Mouse (Mus musculus) CD4-positive, CD25-positive, alpha-beta regulatory T cell, adult 4 months (primary cell): ENCODE measurements around the gene Fam214a. TPM values are rescaled to one million over a fixed set of nuclear protein-coding genes. Genes with fewer than 3 reads are reported as not detected.
"Not testable (repeated sequence)": the region's sequence is repeated elsewhere in the genome, so short reads cannot be mapped to it uniquely, and the experiment has no call there.

Source experiments
- ATAC-seq: one replicate; pipeline ENCODE4 v1.8.0; 2017
- polyA plus RNA-seq, 2 experiments: library from polyadenylated mRNA; unstranded; fragments of 100-300 nt; shearing (Covaris generic); gene quantifications; one replicate each; pipeline ENCODE4 v1.2.1; 2017

The Fam214a gene
- polyA plus RNA-seq, 2 experiments from 2014 or later = 24.3 to 28.4 TPM

DNA sequence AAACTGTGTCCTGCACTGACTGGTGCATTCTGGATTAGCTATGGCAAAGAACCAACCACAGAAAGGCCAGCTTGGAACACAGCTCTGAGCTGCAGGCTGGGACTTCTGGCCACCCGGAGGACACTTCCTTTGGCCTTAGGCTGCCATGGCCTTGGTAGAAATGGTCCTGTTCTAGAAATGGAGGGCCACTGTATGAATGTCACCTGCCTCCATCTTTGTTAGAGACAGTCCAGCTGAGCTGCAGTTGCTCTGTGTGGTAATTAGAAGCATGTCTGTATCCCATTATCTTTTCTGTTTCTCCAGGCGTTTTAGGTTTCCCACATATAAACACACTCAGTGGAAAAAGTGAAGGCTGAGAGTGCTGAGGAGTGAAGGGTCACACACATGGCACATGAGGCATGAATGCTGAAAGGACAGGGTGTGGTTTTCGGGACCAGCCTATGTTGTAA is 29.0 kb downstream of the Fam214a start:
- ATAC-seq = no peak

DNA sequence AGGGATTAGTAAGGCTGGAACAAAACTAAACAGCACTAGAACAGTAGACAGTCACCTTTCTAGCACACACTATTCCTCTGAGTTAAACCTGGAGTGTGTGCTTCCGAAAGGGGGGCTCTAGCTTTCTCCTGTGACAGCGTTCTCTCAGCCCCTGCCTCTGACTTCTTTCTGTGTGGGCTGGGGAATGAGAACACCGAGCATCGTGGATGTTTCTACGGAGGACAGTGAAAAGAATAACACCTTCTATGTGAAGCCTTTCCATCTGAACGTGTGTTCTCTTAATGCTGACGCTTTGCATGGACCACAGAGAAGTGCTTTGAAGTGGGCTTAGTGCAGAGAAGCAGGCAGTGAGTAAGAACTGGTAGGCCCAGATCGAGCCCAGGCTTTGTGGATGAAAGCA is 29.5 kb downstream of the Fam214a start:
- ATAC-seq = no peak

DNA sequence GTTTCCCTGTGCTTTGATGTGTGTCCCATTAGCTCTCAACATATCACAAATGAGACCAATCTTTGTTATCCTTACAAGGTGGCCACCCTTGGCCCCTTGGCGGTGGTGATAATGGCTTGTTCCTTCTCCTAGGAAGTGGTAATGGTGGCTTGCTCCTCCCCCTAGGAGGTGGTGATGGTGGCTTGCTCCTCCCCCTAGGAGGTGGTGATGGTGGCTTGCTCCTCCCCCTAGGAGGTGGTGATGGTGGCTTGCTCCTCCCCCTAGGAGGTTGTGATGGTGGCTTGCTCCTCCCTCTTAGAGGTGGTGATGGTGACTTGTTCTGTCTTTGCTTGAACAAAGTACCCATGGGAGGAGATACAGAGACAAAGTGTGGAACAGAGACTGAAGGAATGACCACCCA is 30.0 kb downstream of the Fam214a start:
- ATAC-seq = not testable (repeated sequence)

DNA sequence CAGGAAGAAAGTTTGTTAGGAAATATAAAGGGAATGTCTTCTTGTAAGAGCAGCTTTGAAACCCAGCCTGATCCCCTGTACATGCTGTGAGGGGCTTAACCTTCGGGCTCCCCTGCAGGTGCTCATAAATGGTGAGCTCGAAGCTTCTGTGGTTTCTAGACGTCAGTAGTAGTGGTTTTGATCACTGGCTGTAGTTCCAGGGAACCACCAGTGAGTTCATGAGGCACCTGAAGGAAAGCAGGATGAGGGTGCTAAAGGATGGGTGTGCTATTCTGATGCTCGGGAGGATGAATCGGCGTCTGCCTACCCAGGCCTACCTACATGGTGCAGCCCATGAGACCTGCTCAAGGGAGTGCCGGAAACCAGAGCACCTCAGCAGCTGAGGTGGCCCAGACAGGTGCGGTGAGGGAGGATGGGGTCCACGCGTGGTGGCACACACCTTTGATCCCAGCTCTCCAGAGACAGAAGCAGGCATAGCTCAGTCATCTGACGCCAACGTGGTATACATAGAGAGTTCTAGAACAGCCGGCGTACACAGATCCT is 32.6 kb downstream of the Fam214a start:
- peak; percentile 41 for ATAC-seq

DNA sequence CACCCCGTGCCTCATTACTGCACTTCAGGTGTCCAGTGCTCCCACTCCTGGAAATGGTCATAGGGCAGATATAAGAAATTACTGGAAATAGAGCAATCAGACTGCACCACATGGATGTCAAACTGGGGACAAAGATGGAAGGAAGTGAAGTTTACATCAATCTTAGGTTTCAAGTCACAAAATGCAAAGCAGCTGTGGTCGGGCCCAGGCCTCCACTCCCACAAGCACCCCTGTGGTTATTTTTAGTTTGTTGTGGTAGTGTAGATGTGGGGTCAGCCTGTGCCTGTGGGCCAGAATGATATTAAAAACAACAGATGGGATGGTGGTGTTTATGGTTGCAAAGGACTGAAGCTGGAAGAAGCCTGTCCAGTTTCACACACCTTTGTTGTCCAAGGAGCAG is 33.1 kb downstream of the Fam214a start:
- no peak for ATAC-seq

DNA sequence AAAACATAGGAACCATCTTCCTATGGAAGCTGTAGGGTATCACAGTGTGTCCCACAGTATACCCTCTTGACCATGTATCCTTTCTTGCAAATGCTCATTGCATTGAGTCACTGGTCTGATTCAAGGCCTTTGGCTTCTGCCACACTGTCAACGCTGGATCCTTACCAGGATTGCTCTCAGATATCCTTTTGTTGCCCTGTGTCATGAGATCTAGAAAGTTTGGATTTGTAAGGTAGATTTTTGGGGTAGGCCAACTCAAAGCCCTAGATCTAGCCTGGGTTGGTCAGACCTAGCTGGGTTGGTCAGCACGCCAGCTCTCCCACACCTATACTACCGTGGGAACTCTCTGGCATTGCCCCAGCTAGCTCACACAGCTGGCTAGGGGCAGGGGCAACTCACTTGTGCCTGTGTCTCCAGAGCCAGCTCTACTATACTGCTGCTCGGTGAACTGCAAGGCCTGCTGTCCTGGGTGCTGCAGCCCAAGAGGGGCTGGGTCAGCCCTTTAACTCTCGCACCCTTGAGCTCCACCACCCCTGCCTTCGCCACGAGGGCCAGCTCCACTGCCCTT is 36.3 kb downstream of the Fam214a start:
- no peak for ATAC-seq

DNA sequence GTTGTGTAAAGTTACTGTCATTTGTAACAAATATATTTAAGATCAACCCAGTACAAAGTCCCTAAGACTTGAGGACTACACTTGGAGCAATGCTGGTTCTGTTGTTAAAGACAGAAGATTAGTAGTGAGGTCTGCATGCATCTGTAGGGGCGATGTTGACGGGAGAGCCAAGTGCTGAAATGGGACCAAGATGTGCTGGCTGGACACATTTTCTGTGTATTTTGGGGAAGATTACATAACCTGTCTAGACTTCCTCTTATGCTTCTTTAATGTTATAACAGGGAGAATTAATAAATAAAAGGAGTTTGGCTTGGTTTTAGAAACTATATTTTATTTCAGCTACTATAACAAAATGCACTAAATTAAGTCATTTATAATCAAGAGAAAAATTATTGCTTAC is 37.3 kb downstream of the Fam214a start:
- ATAC-seq = no peak

DNA sequence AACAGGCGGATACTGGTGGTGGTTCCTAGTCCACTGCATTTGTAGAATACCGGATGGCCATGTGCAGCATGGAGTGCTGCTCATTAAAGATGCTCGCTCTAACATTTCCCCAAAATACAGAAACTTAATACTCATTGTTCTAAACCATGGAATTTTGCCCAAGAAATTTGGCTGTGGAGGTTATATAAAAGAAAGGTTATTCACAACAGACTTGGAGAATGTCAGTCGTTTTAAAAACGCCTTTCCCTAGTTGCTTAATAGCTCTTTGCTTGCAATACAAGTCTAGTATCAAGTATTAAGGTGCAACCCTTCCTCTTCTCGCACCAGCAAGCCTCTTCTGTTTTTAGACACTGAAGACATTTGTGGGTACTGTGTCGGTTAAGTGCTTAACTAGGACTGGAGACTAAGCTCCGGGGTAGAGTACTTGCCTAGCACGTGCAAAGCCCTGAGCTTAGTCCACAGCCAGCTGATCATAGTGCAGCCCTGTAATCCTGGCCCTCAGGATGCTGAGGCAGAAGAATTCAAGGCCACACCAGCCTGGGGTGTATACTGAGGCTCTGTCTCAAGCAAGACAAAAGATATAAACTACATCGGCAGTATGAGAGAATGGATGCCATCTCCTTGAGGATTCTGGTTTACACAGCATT is 42.0 kb downstream of the Fam214a start:
- no peak for ATAC-seq

DNA sequence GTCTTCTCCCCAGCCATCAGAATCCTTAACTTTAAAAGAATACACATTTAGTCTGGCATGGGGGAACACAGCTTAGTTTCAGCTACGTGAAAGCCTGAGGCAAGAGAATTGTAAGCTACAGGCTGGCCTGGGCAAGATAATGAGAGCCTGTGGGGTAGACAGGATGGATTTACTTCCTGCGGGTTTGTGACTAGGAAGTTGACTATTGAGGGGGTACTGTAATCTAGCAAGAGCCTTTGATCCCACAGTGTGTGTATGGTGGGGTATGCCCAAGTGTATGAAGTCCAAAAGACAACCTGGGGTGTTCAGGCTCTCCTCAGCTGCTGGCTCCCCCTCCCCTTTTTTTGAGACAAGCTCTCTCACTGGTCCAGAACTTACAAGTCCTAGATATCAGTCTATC is 43.7 kb downstream of the Fam214a start:
- no peak for ATAC-seq

DNA sequence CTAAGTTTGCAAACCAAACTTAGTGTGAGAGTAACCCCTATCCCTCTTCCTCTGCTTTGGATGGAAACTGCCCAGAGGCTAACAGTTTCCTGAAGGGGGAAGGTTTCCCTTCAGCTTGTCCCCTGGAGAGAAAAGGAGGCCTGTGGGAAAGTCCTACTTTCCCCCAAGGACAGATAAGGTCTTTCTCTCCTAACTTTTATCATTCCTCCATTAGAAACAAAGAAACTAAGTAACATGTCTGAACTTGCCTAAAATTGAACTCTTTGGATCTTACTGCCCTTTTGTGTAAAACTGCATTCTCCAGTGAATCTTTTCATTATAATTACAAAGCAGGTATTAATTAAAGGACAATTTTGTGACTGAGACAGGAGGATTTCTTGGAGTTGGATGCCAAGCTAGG is 45.3 kb downstream of the Fam214a start:
- ATAC-seq = no peak

DNA sequence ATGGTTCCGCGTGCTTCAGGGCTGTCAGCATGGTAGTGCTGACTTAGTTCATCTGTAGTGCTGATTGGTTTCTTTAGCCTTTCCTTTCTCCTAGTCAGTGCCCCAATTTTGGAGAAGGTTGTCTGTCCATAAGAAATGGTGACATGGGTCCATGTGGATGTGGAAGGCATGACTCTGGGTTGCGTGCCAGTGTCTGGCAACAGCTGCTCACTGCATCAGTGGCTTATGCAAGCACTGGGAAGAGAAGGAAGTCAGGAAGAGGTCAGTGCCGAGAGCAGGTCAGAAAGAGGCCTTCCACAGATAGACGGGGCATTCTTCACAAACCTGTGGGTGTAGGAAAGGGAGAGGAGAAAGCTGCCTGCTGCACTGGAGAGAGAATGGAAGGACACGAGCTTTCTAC is 48.3 kb downstream of the Fam214a start:
- ATAC-seq = no peak

DNA sequence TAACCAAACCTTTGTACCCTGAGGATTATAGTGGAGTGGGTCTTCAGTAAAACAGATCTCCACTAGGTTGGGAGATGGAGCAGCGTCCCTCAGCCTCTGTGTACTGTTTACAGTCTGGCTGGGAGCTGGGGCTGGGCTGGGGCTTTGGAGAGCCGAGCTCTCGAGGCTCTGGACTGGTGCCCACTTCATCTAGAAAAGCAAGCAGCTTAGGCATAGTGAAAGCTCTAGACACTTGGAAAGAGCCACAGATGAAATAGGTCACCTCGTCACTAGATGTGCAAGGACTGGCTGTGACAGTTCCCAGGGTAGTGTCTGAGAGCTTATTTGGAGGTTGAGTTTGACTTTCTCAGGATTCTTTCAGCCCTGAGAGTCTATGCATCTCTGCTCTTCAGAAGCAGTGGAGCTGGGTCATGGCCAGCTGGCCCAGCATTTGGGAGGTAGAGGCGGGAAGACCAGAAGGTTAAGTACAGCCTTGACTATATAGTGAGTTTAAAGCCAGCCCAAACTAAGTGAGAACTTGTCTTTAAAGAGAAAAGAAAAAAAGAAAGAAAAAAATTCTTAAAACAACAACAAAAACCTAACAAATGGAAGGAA is 49.0 kb downstream of the Fam214a start:
- no peak for ATAC-seq

DNA sequence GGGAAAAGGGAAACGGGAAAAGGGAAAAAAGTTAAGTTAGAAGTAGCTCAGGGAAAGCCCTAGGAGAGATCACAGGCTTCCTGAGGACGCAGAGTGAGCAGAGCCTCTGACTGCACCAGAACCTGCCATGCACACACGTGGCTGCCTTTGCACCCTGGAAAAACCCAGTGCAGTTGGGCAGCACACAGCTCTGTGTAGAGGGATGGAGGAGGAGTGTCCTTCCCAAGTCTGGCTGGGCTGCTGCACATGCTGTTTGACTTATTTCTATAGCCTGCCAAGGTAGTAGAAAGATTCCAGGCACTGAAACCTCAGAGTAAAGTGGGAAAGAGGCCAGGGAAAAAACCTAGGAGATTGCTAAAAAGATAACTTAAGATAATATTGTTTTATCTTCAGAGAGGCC is 49.6 kb downstream of the Fam214a start:
- no peak for ATAC-seq

DNA sequence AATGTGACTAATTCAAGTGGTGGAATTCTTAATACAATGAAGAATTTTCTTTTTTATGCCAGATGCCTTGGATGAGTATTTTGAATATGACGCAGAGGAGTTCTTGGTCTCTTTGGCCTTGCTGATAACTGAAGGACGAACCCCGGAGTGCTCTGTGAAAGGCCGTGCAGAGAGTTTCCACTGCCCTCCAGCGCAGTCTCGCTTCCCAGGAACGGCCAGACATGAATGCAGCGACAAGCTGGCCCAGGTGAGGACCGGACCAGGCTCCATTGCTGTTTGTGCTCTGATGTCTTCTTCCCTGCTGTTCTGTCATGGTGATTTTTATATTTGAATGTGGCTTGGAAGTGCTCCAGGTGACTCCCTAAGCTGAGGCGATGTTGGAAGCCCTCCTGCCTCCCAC is 51.5 kb downstream of the Fam214a start:
- ATAC-seq = no peak

DNA sequence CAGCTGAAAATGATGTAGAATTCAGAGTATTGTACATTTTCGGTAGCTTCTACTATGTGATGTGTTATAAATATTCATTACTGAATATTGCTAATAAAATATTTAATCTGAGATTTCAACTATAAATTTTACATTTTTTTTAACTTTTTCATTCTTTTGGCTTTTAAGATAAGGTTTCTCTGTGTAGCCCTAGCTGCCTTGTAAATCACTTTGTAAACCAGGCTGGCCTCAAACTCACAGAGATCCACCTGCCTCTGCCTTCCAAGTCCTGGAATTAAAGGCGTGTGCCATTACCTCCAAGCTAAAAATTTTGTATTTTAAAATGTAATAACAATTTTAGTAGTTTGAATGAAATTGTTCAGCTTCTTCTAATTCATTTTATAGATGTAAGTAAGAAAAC is 63.9 kb downstream of the Fam214a start:
- ATAC-seq = no peak

DNA sequence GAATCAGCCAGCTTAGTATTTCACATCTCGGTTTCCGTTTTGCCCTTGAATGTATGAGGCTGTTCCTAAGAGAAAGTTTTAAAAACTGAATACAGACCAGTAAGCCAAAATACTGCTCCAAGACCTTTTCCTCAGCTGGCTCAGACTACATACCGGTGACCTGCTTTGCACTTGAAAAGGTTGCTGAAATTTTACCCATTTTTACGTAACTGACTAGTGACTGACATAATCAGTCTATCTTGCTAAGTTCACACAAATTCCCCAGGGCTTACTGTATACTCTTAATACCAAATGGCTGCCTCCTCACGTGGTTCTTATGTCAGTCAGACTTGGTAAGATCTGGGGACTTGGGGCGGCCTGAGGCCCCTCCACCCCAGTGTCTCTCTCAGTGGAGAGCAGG is 66.5 kb downstream of the Fam214a start:
- ATAC-seq = no peak

DNA sequence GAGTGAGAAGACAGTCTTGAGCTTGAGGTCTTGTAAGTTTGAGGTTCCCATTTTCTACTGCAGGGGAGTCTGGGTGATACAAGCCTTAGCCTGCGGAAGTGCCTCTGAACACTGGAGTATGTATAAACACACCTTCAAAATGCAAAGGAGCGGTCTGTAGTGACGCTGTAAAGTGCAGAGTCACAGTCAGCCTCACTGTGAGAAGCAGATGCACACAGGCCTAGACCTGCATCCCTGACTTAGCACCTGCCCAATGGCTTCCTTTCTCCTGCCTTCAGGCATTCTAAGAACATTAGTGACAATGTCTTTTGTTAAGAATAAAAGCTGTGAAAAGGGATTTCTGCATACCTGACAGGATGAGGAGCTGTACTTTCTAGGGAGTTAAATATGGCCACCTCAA is 66.9 kb downstream of the Fam214a start:
- ATAC-seq = no peak

DNA sequence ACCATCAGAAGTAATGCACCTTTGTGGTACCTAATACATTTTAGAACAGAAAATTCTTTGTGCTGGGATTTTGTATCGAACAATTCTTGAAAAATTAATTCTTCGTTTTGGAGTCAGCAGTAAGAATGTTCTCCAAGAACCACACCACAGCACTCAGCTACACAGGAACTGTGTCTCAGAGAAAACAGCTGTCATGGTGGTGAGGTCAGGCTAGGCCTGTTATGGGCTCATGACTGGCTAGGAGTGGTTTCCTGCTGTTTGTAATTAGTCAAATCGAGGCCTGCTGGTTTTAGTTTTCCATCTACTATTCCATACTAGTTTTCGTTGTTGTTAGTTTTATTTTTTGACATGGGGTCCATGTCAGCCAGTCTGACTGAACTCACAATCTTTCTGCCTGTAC is 67.9 kb downstream of the Fam214a start:
- no peak for ATAC-seq

DNA sequence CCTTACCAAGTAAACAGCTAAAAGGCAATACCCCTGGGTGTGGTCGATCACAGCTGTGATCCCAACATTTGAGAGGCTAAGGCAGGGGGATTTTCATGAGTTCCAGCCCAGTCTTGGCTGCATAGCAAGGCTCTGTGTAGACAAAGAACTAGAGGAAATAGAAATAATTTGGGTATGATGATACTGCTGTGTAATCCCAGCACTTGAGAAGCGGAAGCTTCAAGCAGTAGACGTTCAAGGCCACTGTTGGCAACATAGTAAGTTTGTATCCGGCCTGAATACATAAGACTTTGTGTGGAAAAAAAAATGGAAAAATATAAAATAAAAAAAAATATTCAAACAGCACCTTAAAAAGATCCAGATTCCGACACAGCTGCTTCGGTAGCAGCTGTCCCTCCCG is 69.9 kb downstream of the Fam214a start:
- ATAC-seq = no peak

DNA sequence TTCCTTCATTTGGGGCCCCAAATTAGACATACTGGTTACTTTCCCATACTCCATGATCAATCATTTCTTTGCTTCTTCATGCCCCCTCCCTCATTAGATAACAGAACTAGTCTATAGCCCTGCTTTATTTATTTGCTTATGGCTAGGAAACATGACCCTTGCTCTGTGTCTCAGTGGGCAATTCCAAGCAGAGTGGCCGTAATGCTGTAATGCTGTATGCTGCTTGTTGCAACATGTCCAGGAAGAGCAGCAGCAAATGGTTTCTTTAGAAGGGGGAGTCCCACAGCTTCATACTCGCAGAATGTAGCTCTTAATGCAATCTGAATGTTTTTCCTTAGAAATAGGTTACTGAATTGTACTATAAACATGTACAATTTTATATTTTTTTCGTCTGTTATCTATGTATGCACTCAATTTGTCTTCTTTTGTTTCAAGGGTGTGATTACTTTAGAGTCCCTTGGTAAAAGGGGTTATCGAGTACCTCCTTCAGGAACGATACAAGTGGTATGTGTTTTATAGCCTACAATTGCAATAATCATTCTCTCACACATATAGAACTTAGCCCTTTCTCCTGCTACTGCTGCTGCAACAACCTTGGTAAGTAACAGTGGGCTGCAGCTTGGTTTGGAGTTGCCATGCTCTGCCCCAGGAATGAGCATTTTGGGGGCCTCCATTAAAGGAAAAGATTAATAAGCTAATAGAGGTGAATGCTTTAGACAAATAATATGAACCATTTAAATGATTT is 70.6 kb downstream of the Fam214a start:
- no peak for ATAC-seq

DNA sequence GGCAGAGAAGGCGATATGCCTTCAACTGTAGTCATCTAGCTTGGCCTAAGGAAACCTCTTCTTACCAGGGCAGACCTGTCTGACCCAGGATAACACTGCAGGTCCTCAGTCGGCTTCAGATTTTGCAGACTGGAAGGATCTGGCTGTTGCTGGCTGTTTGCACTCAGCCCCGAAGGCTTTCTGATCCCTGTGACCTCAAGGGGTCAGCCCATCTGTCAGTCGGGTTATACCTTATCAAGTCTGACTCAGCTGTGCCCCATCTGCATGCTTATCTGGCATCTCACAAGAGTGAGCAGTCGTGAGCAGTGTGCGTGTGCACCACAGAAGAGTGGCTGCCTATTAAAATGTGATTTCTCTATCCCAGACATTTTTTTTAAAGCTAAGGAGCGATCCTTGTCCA is 71.4 kb downstream of the Fam214a start:
- ATAC-seq = no peak

DNA sequence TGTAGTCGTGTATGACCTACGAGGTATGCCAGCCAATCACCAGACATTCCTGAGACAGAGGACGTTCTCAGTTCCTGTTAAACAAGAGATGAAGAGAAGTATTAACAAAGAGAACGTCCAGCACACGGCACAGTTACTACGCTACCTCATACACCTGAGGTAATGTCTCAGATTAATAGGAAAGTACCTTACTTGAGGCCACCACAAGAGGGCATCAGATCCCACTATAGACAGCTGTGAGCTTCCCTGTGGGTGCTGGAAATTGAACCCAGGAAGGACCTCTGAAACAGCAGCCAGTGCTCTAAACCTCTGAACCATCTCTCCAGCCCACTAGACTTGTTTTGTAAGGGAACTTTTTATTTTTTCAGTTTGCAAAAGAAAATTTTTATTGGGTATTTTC is 73.0 kb downstream of the Fam214a start:
- ATAC-seq = peak; percentile 65

DNA sequence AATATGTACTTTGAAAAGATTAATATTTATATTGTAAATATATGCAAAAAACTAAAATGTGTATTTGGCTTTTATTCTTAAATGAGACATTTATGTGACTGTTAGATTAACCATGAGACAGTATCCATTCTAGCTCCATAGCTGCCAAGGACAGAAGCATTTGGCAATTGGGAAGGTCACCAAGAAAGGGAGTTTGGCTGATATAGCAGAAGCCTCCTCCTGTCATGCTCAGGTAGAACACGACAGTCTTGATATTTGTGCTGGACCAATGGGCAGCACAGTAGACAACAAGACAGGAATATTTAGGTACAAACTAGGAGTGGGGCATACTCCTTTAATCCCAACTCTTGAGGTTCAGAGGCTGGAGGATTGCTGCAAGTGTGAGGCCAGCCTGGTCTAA is 79.7 kb downstream of the Fam214a start:
- ATAC-seq = no peak

DNA sequence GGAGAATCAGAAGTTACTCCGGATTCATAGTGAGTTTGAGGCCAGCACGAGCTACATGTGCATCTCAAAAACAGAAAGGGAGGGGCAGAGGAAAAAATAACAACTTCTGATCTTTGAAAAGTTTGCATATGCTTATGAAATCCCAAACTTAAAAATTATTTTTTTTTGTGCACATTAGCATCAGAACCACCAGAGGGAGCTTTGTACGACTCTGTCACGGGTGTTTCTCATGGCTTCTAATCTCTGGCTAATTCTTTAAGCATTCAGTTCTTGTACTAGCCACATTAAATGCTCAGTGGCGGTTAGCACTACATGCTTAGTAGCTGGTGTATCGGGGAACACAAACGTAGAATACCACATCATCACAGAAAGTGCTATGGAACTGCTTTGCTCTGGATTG is 80.5 kb downstream of the Fam214a start:
- ATAC-seq = no peak
